Mouse (Mus musculus): ENCODE results near the gene Sp8. TPM values are rescaled to one million over a fixed set of nuclear protein-coding genes. Genes with fewer than 3 reads are reported as not detected.

Sp8 gene
- polyA plus RNA-seq, 1 experiment = 1.2 TPM

GRCm38 (mm10) chr12:118854831-118855453 is 8.8 kb downstream of the Sp8 start:
- H3K4me2 ChIP-seq (ENCODE audit: low read depth) = peak overlapping the region; percentile 70
- H3K36me3 ChIP-seq (ENCODE audit: control insufficient read depth, insufficient read depth) = no peaks in the 10 kb centered on the region
- H3K79me2 ChIP-seq (ENCODE audit: control insufficient read depth, insufficient read depth) = no peaks in the 10 kb centered on the region
- H3ac ChIP-seq (ENCODE audit: control insufficient read depth, insufficient read length) = no peak overlapping the region
- H3K27me3 ChIP-seq (ENCODE audit: control insufficient read depth, insufficient read depth, insufficient read length) = no peaks in the 10 kb centered on the region
- H3K4me3 ChIP-seq = no peak overlapping the region
- TF ChIP-seq E2F4 (IDR thresholded peaks at IDR 0.05; ENCODE audit: insufficient read depth) = no peak
- no peak for TF ChIP-seq USF1 (IDR thresholded peaks at IDR 0.05; ENCODE audit: low read depth)
- TF ChIP-seq CEBPB (IDR thresholded peaks at IDR 0.05; ENCODE audit: insufficient read depth, poor library complexity, severe bottlenecking) = no peak
- TF ChIP-seq POLR2AphosphoS2 (IDR thresholded peaks at IDR 0.05; ENCODE audit: insufficient read length, low read depth) = peak; percentile 17
- peak in 1 of 3 experiments; percentile 15 for TF ChIP-seq MYOG (IDR thresholded peaks at IDR 0.05; ENCODE audit: control insufficient read depth in 1 of 3, insufficient read depth in 1 of 3, insufficient read length in 2 of 3, low read depth in 2 of 3)
- no peak for TF ChIP-seq SRF (IDR thresholded peaks at IDR 0.05; ENCODE audit: control insufficient read depth, insufficient read length, low read depth)

- no peaks in the 10 kb centered on the region for H3K27me3 ChIP-seq (ENCODE audit: control insufficient read depth, insufficient read depth, insufficient read length)
- no peak overlapping the region for H3K4me3 ChIP-seq
- TF ChIP-seq MYOG (IDR thresholded peaks at IDR 0.05; ENCODE audit: control insufficient read depth in 1 of 3, insufficient read depth in 1 of 3, insufficient read length in 2 of 3, low read depth in 2 of 3) (no peak), MYOD1 (IDR thresholded peaks at IDR 0.05; ENCODE audit: control insufficient read depth in 1 of 3, insufficient read length in 2 of 3, low read depth in 2 of 3) (no peak), REST (IDR thresholded peaks at IDR 0.05; ENCODE audit: insufficient read depth, insufficient read length) (no peak), POLR2A (IDR thresholded peaks at IDR 0.05; ENCODE audit: insufficient read length, low read depth) (no peak), USF1 (IDR thresholded peaks at IDR 0.05; ENCODE audit: low read depth) (no peak), E2F4 (IDR thresholded peaks at IDR 0.05; ENCODE audit: insufficient read depth) (no peak), SRF (IDR thresholded peaks at IDR 0.05; ENCODE audit: control insufficient read depth, insufficient read length, low read depth) (no peak), POLR2AphosphoS2 (IDR thresholded peaks at IDR 0.05; ENCODE audit: insufficient read length, low read depth) (no peak), MAX (IDR thresholded peaks at IDR 0.05; ENCODE audit: low read depth) (no peak), TCF3 (IDR thresholded peaks at IDR 0.05; ENCODE audit: insufficient read length, low read depth) (no peak), CEBPB (IDR thresholded peaks at IDR 0.05; ENCODE audit: insufficient read depth, poor library complexity, severe bottlenecking) (no peak), TCF12 (IDR thresholded peaks at IDR 0.05; ENCODE audit: insufficient read depth, poor library complexity, severe bottlenecking) (no peak)
- no peak overlapping the region for H3ac ChIP-seq (ENCODE audit: control insufficient read depth, insufficient read length)
- H3K79me2 ChIP-seq (ENCODE audit: control insufficient read depth, insufficient read depth) = no peaks in the 10 kb centered on the region
- no peak overlapping the region for H3K4me2 ChIP-seq (ENCODE audit: low read depth)
- H3K36me3 ChIP-seq (ENCODE audit: control insufficient read depth, insufficient read depth) = no peaks in the 10 kb centered on the region
Measured at GRCm38 (mm10) chr12:118856151-118856550, 10.0 kb downstream of the Sp8 start.

DNA sequence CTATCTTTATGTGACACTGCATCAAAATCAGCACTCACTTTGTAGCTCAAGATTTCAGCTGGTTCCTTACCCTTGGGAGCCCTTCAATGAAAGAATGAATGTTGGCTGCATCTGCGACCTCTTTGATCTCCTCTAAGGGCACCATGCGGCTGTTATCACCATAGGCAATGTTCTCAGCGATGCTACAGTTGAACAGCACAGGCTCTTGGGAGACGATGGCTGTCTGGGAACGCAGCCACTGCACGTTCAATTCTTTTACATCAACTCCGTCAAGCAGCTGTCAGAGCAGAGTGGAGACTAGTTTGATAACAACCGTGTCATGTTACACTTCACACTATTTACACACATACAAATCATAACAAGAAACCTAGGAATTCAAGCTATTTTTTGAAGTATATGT is 26.5 kb downstream of the Sp8 start:
- TF ChIP-seq CEBPB (IDR thresholded peaks at IDR 0.05; ENCODE audit: insufficient read depth, poor library complexity, severe bottlenecking) (no peak), SRF (IDR thresholded peaks at IDR 0.05; ENCODE audit: control insufficient read depth, insufficient read length, low read depth) (no peak), MAX (IDR thresholded peaks at IDR 0.05; ENCODE audit: low read depth) (no peak), TCF3 (IDR thresholded peaks at IDR 0.05; ENCODE audit: insufficient read length, low read depth) (no peak), TCF12 (IDR thresholded peaks at IDR 0.05; ENCODE audit: insufficient read depth, poor library complexity, severe bottlenecking) (no peak), USF1 (IDR thresholded peaks at IDR 0.05; ENCODE audit: low read depth) (no peak), POLR2AphosphoS2 (IDR thresholded peaks at IDR 0.05; ENCODE audit: insufficient read length, low read depth) (no peak), REST (IDR thresholded peaks at IDR 0.05; ENCODE audit: insufficient read depth, insufficient read length) (no peak), POLR2A (IDR thresholded peaks at IDR 0.05; ENCODE audit: insufficient read length, low read depth) (no peak), E2F4 (IDR thresholded peaks at IDR 0.05; ENCODE audit: insufficient read depth) (no peak), MYOG (IDR thresholded peaks at IDR 0.05; ENCODE audit: control insufficient read depth in 1 of 3, insufficient read depth in 1 of 3, insufficient read length in 2 of 3, low read depth in 2 of 3) (no peak), MYOD1 (IDR thresholded peaks at IDR 0.05; ENCODE audit: control insufficient read depth in 1 of 3, insufficient read length in 2 of 3, low read depth in 2 of 3) (no peak)
- H3K4me3 ChIP-seq = no peak overlapping the region
- no peak overlapping the region for H3K4me2 ChIP-seq (ENCODE audit: low read depth)
- H3ac ChIP-seq (ENCODE audit: control insufficient read depth, insufficient read length) = no peak overlapping the region
- H3K27me3 ChIP-seq (ENCODE audit: control insufficient read depth, insufficient read depth, insufficient read length) = no peaks in the 10 kb centered on the region
- no peaks in the 10 kb centered on the region for H3K79me2 ChIP-seq (ENCODE audit: control insufficient read depth, insufficient read depth)
- H3K36me3 ChIP-seq (ENCODE audit: control insufficient read depth, insufficient read depth) = no peaks in the 10 kb centered on the region

DNA sequence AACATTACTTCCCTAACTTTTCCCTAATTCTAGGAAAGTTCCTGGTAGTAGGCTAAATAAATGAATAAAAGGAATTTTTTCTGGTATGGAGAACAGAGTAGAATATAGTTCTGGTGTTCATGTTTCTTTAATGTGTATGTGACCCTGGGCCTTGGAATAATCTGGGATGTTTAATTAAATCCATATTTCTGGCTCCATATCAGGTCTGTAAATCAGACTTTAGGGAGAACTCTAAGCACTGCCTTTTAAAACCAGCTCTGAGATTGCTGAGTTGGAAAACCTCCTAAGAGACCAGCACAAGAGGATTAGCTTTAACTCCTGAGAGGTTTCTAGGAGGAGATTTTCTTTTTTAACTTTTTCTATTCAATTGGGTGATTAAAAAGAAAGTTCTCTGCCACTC is 36.7 kb downstream of the Sp8 start:
- no peaks in the 10 kb centered on the region for H3K36me3 ChIP-seq (ENCODE audit: control insufficient read depth, insufficient read depth)

More for the DNA sequence above, 36.7 kb downstream of the Sp8 start:
- H3K4me3 ChIP-seq = no peak overlapping the region
- H3ac ChIP-seq (ENCODE audit: control insufficient read depth, insufficient read length) = no peak overlapping the region
- H3K27me3 ChIP-seq (ENCODE audit: control insufficient read depth, insufficient read depth, insufficient read length) = no peaks in the 10 kb centered on the region
- no peak overlapping the region for H3K4me2 ChIP-seq (ENCODE audit: low read depth)
- TF ChIP-seq SRF (IDR thresholded peaks at IDR 0.05; ENCODE audit: control insufficient read depth, insufficient read length, low read depth) (no peak), E2F4 (IDR thresholded peaks at IDR 0.05; ENCODE audit: insufficient read depth) (no peak), TCF3 (IDR thresholded peaks at IDR 0.05; ENCODE audit: insufficient read length, low read depth) (no peak), MYOG (IDR thresholded peaks at IDR 0.05; ENCODE audit: control insufficient read depth in 1 of 3, insufficient read depth in 1 of 3, insufficient read length in 2 of 3, low read depth in 2 of 3) (no peak), MYOD1 (IDR thresholded peaks at IDR 0.05; ENCODE audit: control insufficient read depth in 1 of 3, insufficient read length in 2 of 3, low read depth in 2 of 3) (no peak), REST (IDR thresholded peaks at IDR 0.05; ENCODE audit: insufficient read depth, insufficient read length) (no peak), POLR2AphosphoS2 (IDR thresholded peaks at IDR 0.05; ENCODE audit: insufficient read length, low read depth) (no peak), POLR2A (IDR thresholded peaks at IDR 0.05; ENCODE audit: insufficient read length, low read depth) (no peak), USF1 (IDR thresholded peaks at IDR 0.05; ENCODE audit: low read depth) (no peak), CEBPB (IDR thresholded peaks at IDR 0.05; ENCODE audit: insufficient read depth, poor library complexity, severe bottlenecking) (no peak), MAX (IDR thresholded peaks at IDR 0.05; ENCODE audit: low read depth) (no peak), TCF12 (IDR thresholded peaks at IDR 0.05; ENCODE audit: insufficient read depth, poor library complexity, severe bottlenecking) (no peak)
- H3K79me2 ChIP-seq (ENCODE audit: control insufficient read depth, insufficient read depth) = no peaks in the 10 kb centered on the region
